Mouse (Mus musculus) MEL (cell line): ENCODE results near the gene Myh7. TPM values are rescaled to one million over a fixed set of nuclear protein-coding genes. Genes with fewer than 3 reads are reported as not detected.

Experiments used
- DNase-seq: peaks from one replicate; pipeline ENCODE4 v3.0.0; 2011; ENCODE audit warnings: low read depth, low spot score
- H3K27ac ChIP-seq: 2 replicates; pipeline ENCODE4 v1.5.1; 2012; ENCODE audit warnings: low read depth, mild to moderate bottlenecking, control low read depth, low read length, moderate library complexity; ENCODE audit not compliant: control insufficient read depth
- H3K27me3 ChIP-seq, 2 experiments: fragments of 150-350 bp in 1 of 2; sonication (generic) in 1 of 2; 2 replicates each; pipeline ENCODE4 v1.6.1; 2012; ENCODE audit warnings: low read length in 2 of 2, mild to moderate bottlenecking in 2 of 2, improper control_type of control experiment in 1 of 2, moderate library complexity in 1 of 2; ENCODE audit not compliant: insufficient read depth in 2 of 2, control insufficient read depth in 1 of 2
- H3K36me3 ChIP-seq, 2 experiments: 2 replicates each; pipeline ENCODE4 v1.6.1; 2012 to 2014; ENCODE audit warnings: low read length in 2 of 2, improper control_type of control experiment in 1 of 2, inconsistent platforms in 1 of 2, mild to moderate bottlenecking in 1 of 2; ENCODE audit not compliant: insufficient read depth in 2 of 2, control insufficient read depth in 1 of 2
- H3K4me1 ChIP-seq, 2 experiments: fragments of 150-350 bp in 1 of 2; sonication (generic) in 1 of 2; 2 replicates each; pipeline ENCODE4 v1.6.1; 2012; ENCODE audit warnings: low read length in 2 of 2, improper control_type of control experiment in 1 of 2, mild to moderate bottlenecking in 1 of 2; ENCODE audit not compliant: insufficient read depth in 2 of 2, control insufficient read depth in 1 of 2
- H3K4me3 ChIP-seq, 2 experiments: fragments of 150-350 bp in 1 of 2; sonication (generic) in 1 of 2; 2 replicates each; pipeline ENCODE4 v1.5.1; 2012; ENCODE audit warnings: low read depth in 2 of 2, low read length in 2 of 2, mild to moderate bottlenecking in 2 of 2, moderate library complexity in 2 of 2, control low read depth in 1 of 2, improper control_type of control experiment in 1 of 2; ENCODE audit not compliant: control insufficient read depth in 1 of 2, insufficient read depth in 1 of 2
- H3K79me2 ChIP-seq: 2 replicates; pipeline ENCODE4 v1.6.1; 2012; ENCODE audit warnings: mild to moderate bottlenecking, low read length, moderate library complexity; ENCODE audit not compliant: control insufficient read depth, poor library complexity, insufficient read depth
- H3K9ac ChIP-seq: 2 replicates; pipeline ENCODE4 v1.6.1; 2012; ENCODE audit warnings: low read depth, mild to moderate bottlenecking, control low read depth, low read length, moderate library complexity; ENCODE audit not compliant: control insufficient read depth, poor library complexity, severe bottlenecking
- H3K9me3 ChIP-seq: fragments of 150-350 bp; sonication (generic); replicated peaks from 2 replicates; pipeline ENCODE4 v1.6.1; 2012; ENCODE audit warnings: mild to moderate bottlenecking, low read length, improper control_type of control experiment, moderate library complexity; ENCODE audit not compliant: insufficient read depth
- CHD1 ChIP-seq: IDR thresholded peaks from 2 replicates; pipeline ENCODE4 v1.6.1; 2012; ENCODE audit warnings: low read depth, mild to moderate bottlenecking, inconsistent platforms, low read length, improper control_type of control experiment
- CHD2 ChIP-seq: IDR thresholded peaks from 2 replicates; pipeline ENCODE4 v1.6.1; 2011; ENCODE audit warnings: low read length, improper control_type of control experiment
- CTCF ChIP-seq, 3 experiments: IDR thresholded peaks in 2 of 3; conservative IDR thresholded peaks in 1 of 3; 2 replicates each; pipeline ENCODE4 v1.5.1; 2011 to 2012; ENCODE audit warnings: low read length in 3 of 3, low read depth in 2 of 3, mild to moderate bottlenecking in 2 of 3, improper control_type of control experiment in 1 of 3, inconsistent platforms in 1 of 3, mixed read lengths in 1 of 3, moderate library complexity in 1 of 3; ENCODE audit not compliant: control insufficient read depth in 1 of 3, insufficient read depth in 1 of 3, poor library complexity in 1 of 3, severe bottlenecking in 1 of 3
- KAT2A ChIP-seq: conservative IDR thresholded peaks from 2 replicates; pipeline ENCODE4 v1.6.1; 2012; ENCODE audit warnings: low read depth, low read length, improper control_type of control experiment, inconsistent platforms
- MAX ChIP-seq: IDR thresholded peaks from 2 replicates; pipeline ENCODE4 v1.6.1; 2011; ENCODE audit warnings: low read length, improper control_type of control experiment
- MAZ ChIP-seq: IDR thresholded peaks from 2 replicates; pipeline ENCODE4 v1.6.1; 2012; ENCODE audit warnings: low read depth, mild to moderate bottlenecking, inconsistent platforms, low read length, improper control_type of control experiment
- MXI1 ChIP-seq: IDR thresholded peaks from 2 replicates; pipeline ENCODE4 v1.6.1; 2011; ENCODE audit warnings: mild to moderate bottlenecking, low read depth, low read length, improper control_type of control experiment
- MYB ChIP-seq: IDR thresholded peaks from 2 replicates; pipeline ENCODE4 v1.6.1; 2011; ENCODE audit warnings: mild to moderate bottlenecking, low read depth, low read length, improper control_type of control experiment
- NELFE ChIP-seq: IDR thresholded peaks from 2 replicates; pipeline ENCODE4 v1.6.1; 2011; ENCODE audit warnings: low read depth, low read length, improper control_type of control experiment
- POLR2A ChIP-seq, 2 experiments: IDR thresholded peaks; 2 replicates each; pipeline ENCODE4 v1.6.1; 2011 to 2012; ENCODE audit warnings: low read length in 2 of 2, mild to moderate bottlenecking in 2 of 2, control low read depth in 1 of 2, improper control_type of control experiment in 1 of 2, low read depth in 1 of 2, moderate library complexity in 1 of 2; ENCODE audit not compliant: control insufficient read depth in 1 of 2, insufficient read depth in 1 of 2, poor library complexity in 1 of 2
- POLR2AphosphoS2 ChIP-seq: IDR thresholded peaks from 2 replicates; pipeline ENCODE4 v1.6.1; 2011; ENCODE audit warnings: low read length, improper control_type of control experiment
- RAD21 ChIP-seq: IDR thresholded peaks from 2 replicates; pipeline ENCODE4 v1.6.1; 2011; ENCODE audit warnings: mild to moderate bottlenecking, low read depth, low read length, improper control_type of control experiment
- RCOR1 ChIP-seq: IDR thresholded peaks from 2 replicates; pipeline ENCODE4 v1.6.1; 2012; ENCODE audit warnings: low read depth, mild to moderate bottlenecking, inconsistent platforms, low read length, improper control_type of control experiment
- TBP ChIP-seq: IDR thresholded peaks from 2 replicates; pipeline ENCODE4 v1.8.0; 2011; ENCODE audit warnings: low read depth, low read length, improper control_type of control experiment
- TCF12 ChIP-seq: IDR thresholded peaks from 2 replicates; pipeline ENCODE4 v1.6.1; 2014; ENCODE audit warnings: low read depth, mild to moderate bottlenecking, inconsistent platforms, low read length, improper control_type of control experiment, moderate library complexity
- USF1 ChIP-seq: IDR thresholded peaks from 2 replicates; pipeline ENCODE4 v1.6.1; 2014; ENCODE audit warnings: low read depth, mild to moderate bottlenecking, inconsistent platforms, low read length, improper control_type of control experiment, moderate library complexity
- ZC3H11A ChIP-seq: IDR thresholded peaks from 2 replicates; pipeline ENCODE4 v1.6.1; 2012; ENCODE audit warnings: low read depth, mild to moderate bottlenecking, inconsistent platforms, low read length, improper control_type of control experiment
- ZMIZ1 ChIP-seq: IDR thresholded peaks from 2 replicates; pipeline ENCODE4 v1.6.1; 2012; ENCODE audit warnings: low read depth, mild to moderate bottlenecking, inconsistent platforms, low read length, improper control_type of control experiment, moderate library complexity
- ZNF384 ChIP-seq: IDR thresholded peaks from 2 replicates; pipeline ENCODE4 v1.6.1; 2012; ENCODE audit warnings: low read depth, mild to moderate bottlenecking, inconsistent platforms, low read length, improper control_type of control experiment
- polyA plus RNA-seq, 2 experiments: library from polyadenylated mRNA; stranded (reverse) in 1 of 2; unstranded in 1 of 2; fragments of >175 nt in 1 of 2; fragments of >200 nt in 1 of 2; gene quantifications; 2 replicates each; pipeline versions ENCODE4 v1.2.1 to v1.2.4; 2012; ENCODE audit warnings: low replicate concordance in 2 of 2, low read depth in 1 of 2; ENCODE audit not compliant: insufficient read length in 2 of 2, insufficient read depth in 1 of 2, missing spikeins in 1 of 2
- total RNA-seq: library from RNA; depleted of rRNA; stranded (reverse); fragments of 300-350 nt; gene quantifications from 2 replicates; pipeline ENCODE4 v1.2.3, GENCODE M21; 2012

Gene Myh7
- total and polyA plus RNA-seq, 3 experiments, result not detected

- TF ChIP-seq MYB, result no peak
- peak; percentile 39 for TF ChIP-seq ZC3H11A
- no peak for TF ChIP-seq MAZ
- TF ChIP-seq POLR2AphosphoS2, result peak; percentile 88
Observed at GRCm38 (mm10) chr14:55014991-55015766, 20.8 kb upstream of the Myh7 start, which contains the start of gene Ngdn (continued).

GRCm38 (mm10) chr14:55014591-55014990, 20.2 kb upstream of the Myh7 start:
- peaks cover 12% of the 10 kb centered on the region for H3K79me2 ChIP-seq
- DNase-seq, result peak; percentile 74

GRCm38 (mm10) chr14:55011116-55011515, 16.7 kb upstream of the Myh7 start:
- no peak overlapping the region for H3K4me3 ChIP-seq
- H3K4me1 ChIP-seq, result peaks cover 0 to 3% of the 10 kb centered on the region in 2 experiments; a peak in 2 of 4 replicates
- peak; percentile 24 for TF ChIP-seq RAD21
- peak; percentile 25 to 62 (median 42); a peak in 5 of 6 replicates for TF ChIP-seq CTCF (IDR thresholded peaks at IDR 0.05 in 2 of 3, conservative IDR thresholded peaks at IDR 0.05 in 1 of 3; ENCODE audit: control insufficient read depth in 1 of 3, insufficient read depth in 1 of 3, low read depth in 2 of 3, low read length in 3 of 3, poor library complexity in 1 of 3, severe bottlenecking in 1 of 3)
- no peak for TF ChIP-seq ZMIZ1
- DNase-seq, result peak; percentile 59
- H3K9me3 ChIP-seq, result no peaks in the 10 kb centered on the region
- H3K27ac ChIP-seq, result no peak overlapping the region
- H3K27me3 ChIP-seq, result no peaks in the 10 kb centered on the region
- H3K79me2 ChIP-seq, result peaks cover 6% of the 10 kb centered on the region; the same call in 1 of the 2 replicates
- H3K9ac ChIP-seq, result no peak overlapping the region
- H3K36me3 ChIP-seq, result peaks cover 0 to 4% of the 10 kb centered on the region in 2 experiments; a peak in 2 of 4 replicates

More at GRCm38 (mm10) chr14:55014591-55014990, 20.2 kb upstream of the Myh7 start:
- Histone ChIP-seq H3K9ac (peak overlapping the region; percentile 74), H3K36me3 (peaks cover under 1 to 4% of the 10 kb centered on the region in 2 experiments; a peak in 3 of 4 replicates), H3K9me3 (no peaks in the 10 kb centered on the region), H3K27ac (peak overlapping the region; percentile 54), H3K4me3 (peak overlapping the region; percentile 47 to 62), H3K27me3 (no peaks in the 10 kb centered on the region), H3K4me1 (no peaks in the 10 kb centered on the region; a peak in 2 of 4 replicates)
- TF ChIP-seq NELFE (no peak), MAX (peak; percentile 69; the same call in 1 of the 2 replicates), ZNF384 (no peak), RCOR1 (0 out of 2 replicates have a peak, but pooled peaks have one; percentile 20), CHD2 (no peak), POLR2A (IDR thresholded peaks at IDR 0.05; ENCODE audit: control insufficient read depth in 1 of 2, insufficient read depth in 1 of 2, low read depth in 1 of 2, low read length in 2 of 2, poor library complexity in 1 of 2) (no peak; a peak in 2 of 4 replicates), TCF12 (peak; percentile 52; the same call in 1 of the 2 replicates), CHD1 (peak; percentile 83; the same call in 1 of the 2 replicates), MXI1 (peak; percentile 51), KAT2A (no peak), TBP (no peak), USF1 (no peak)
